Mouse (Mus musculus) embryonic fibroblast, embryonic 13.5 days (primary cell): ENCODE measurements around the gene Ptrh2.

Experiments used
- CTCF ChIP-seq: IDR thresholded peaks from 2 replicates; pipeline ENCODE4 v1.5.1; 2011; ENCODE audit warnings: mild to moderate bottlenecking, control low read depth, low read length, moderate library complexity, borderline replicate concordance; ENCODE audit not compliant: insufficient read depth
- POLR2A ChIP-seq: IDR thresholded peaks from 2 replicates; pipeline ENCODE4 v1.6.1; 2011; ENCODE audit warnings: low read depth, mild to moderate bottlenecking, control low read depth, low read length, moderate library complexity

GRCm38 (mm10) chr11:86657863-86658262 is 25.9 kb upstream of the Ptrh2 start:
- TF ChIP-seq POLR2A (no peak), CTCF (no peak)
